Mouse (Mus musculus) myocyte (in vitro differentiated cells): Measurements from ENCODE around the gene Kcnq1.

ENCODE experiments used
- CEBPB ChIP-seq: IDR thresholded peaks from 2 replicates; pipeline ENCODE4 v1.6.1; 2011; ENCODE audit warnings: mild to moderate bottlenecking, moderate library complexity; ENCODE audit not compliant: poor library complexity, insufficient read depth, severe bottlenecking
- E2F4 ChIP-seq: IDR thresholded peaks from one replicate; pipeline ENCODE4 v1.6.1; 2011; ENCODE audit warnings: mild to moderate bottlenecking, control low read depth, moderate library complexity; ENCODE audit not compliant: insufficient read depth
- MAX ChIP-seq: IDR thresholded peaks from one replicate; pipeline ENCODE4 v1.6.1; 2011; ENCODE audit warnings: low read depth, mild to moderate bottlenecking, control low read depth
- MYOD1 ChIP-seq, 3 experiments: IDR thresholded peaks; one replicate each; pipeline ENCODE4 v1.6.1; 2011; ENCODE audit warnings: control low read depth in 2 of 3, low read depth in 2 of 3, mild to moderate bottlenecking in 2 of 3, moderate library complexity in 1 of 3; ENCODE audit not compliant: insufficient read length in 2 of 3, control insufficient read depth in 1 of 3
- MYOG ChIP-seq, 3 experiments: IDR thresholded peaks; one replicate each; pipeline ENCODE4 v1.6.1; 2011; ENCODE audit warnings: control low read depth in 2 of 3, low read depth in 2 of 3, mild to moderate bottlenecking in 2 of 3; ENCODE audit not compliant: insufficient read length in 2 of 3, control insufficient read depth in 1 of 3, insufficient read depth in 1 of 3
- POLR2A ChIP-seq: IDR thresholded peaks from one replicate; pipeline ENCODE4 v1.6.1; 2011; ENCODE audit warnings: low read depth, mild to moderate bottlenecking, control low read depth, moderate library complexity; ENCODE audit not compliant: insufficient read length
- POLR2AphosphoS2 ChIP-seq: IDR thresholded peaks from one replicate; pipeline ENCODE4 v1.6.1; 2011; ENCODE audit warnings: low read depth, control low read depth; ENCODE audit not compliant: insufficient read length
- REST ChIP-seq: IDR thresholded peaks from one replicate; pipeline ENCODE4 v1.6.1; 2011; ENCODE audit warnings: mild to moderate bottlenecking, control low read depth, moderate library complexity; ENCODE audit not compliant: insufficient read depth, insufficient read length
- SRF ChIP-seq: IDR thresholded peaks from one replicate; pipeline ENCODE4 v1.6.1; 2011; ENCODE audit warnings: low read depth; ENCODE audit not compliant: control insufficient read depth, insufficient read length
- TCF12 ChIP-seq: IDR thresholded peaks from one replicate; pipeline ENCODE4 v1.6.1; 2011; ENCODE audit warnings: mild to moderate bottlenecking, control low read depth; ENCODE audit not compliant: poor library complexity, insufficient read depth, severe bottlenecking
- TCF3 ChIP-seq: IDR thresholded peaks from one replicate; pipeline ENCODE4 v1.6.1; 2011; ENCODE audit warnings: low read depth, control low read depth; ENCODE audit not compliant: insufficient read length
- USF1 ChIP-seq: IDR thresholded peaks from one replicate; pipeline ENCODE4 v1.6.1; 2011; ENCODE audit warnings: low read depth, mild to moderate bottlenecking, control low read depth, moderate library complexity

- TF ChIP-seq POLR2AphosphoS2: no peak
- TF ChIP-seq MYOG (IDR thresholded peaks at IDR 0.05; ENCODE audit: control insufficient read depth in 1 of 3, insufficient read depth in 1 of 3, insufficient read length in 2 of 3, low read depth in 2 of 3): no peak
- TF ChIP-seq POLR2A: no peak
- no peak for TF ChIP-seq SRF
- no peak for TF ChIP-seq USF1
- no peak for TF ChIP-seq MAX
- TF ChIP-seq CEBPB: no peak
- no peak for TF ChIP-seq TCF12
- TF ChIP-seq MYOD1 (IDR thresholded peaks at IDR 0.05; ENCODE audit: control insufficient read depth in 1 of 3, insufficient read length in 2 of 3, low read depth in 2 of 3): no peak
- no peak for TF ChIP-seq TCF3
- TF ChIP-seq REST: no peak
- no peak for TF ChIP-seq E2F4
These were observed 95.1 kb downstream of the Kcnq1 start for GRCm38 (mm10) chr7:143201255-143201654.
